Mouse (Mus musculus) intestine, embryonic 14.5 days (tissue): ENCODE measurements around the gene Stx17. TPM values are rescaled to one million over a fixed set of nuclear protein-coding genes. Genes with fewer than 3 reads are reported as not detected.

Experiments
- ATAC-seq: fragments of 200-750 bp; cut with Nextera tagmentation; replicated peaks from 2 replicates; pipeline ENCODE4 v1.8.0; 2017; ENCODE audit warnings: low read depth, moderate number of reproducible peaks, moderate TSS enrichment, moderate library complexity; ENCODE audit not compliant: low FRiP score, low TSS enrichment
- DNase-seq: peaks from one replicate; pipeline ENCODE4 v3.0.0-alpha.2; 2018; ENCODE audit warnings: low spot score
- H3K27ac ChIP-seq: fragments of 300-500 bp; sonication (generic); 2 replicates; pipeline ENCODE4 v1.5.1; 2014; ENCODE audit warnings: low read depth, mild to moderate bottlenecking, control low read depth
- H3K27me3 ChIP-seq: fragments of 300-500 bp; sonication (generic); replicated peaks from 2 replicates; pipeline ENCODE4 v1.6.1; 2014; ENCODE audit warnings: low read length, control low read depth; ENCODE audit not compliant: control insufficient read depth, insufficient read depth
- H3K36me3 ChIP-seq: fragments of 300-500 bp; sonication (generic); 2 replicates; pipeline ENCODE4 v1.6.1; 2014; ENCODE audit warnings: low read length, control low read depth; ENCODE audit not compliant: control insufficient read depth, insufficient read depth
- H3K4me1 ChIP-seq: fragments of 300-500 bp; sonication (generic); replicated peaks from 2 replicates; pipeline ENCODE4 v1.6.1; 2014; ENCODE audit warnings: low read length, control low read depth, mixed read lengths; ENCODE audit not compliant: control insufficient read depth, insufficient read depth
- H3K4me2 ChIP-seq: fragments of 300-500 bp; sonication (generic); 2 replicates; pipeline ENCODE4 v1.6.1; 2014; ENCODE audit warnings: low read length
- H3K4me3 ChIP-seq: fragments of 300-500 bp; sonication (generic); 2 replicates; pipeline ENCODE4 v1.5.1; 2014; ENCODE audit warnings: low read depth, low read length, control low read depth, mixed read lengths
- H3K9ac ChIP-seq: fragments of 300-500 bp; sonication (generic); 2 replicates; pipeline ENCODE4 v1.6.1; 2014; ENCODE audit warnings: mild to moderate bottlenecking, low read length
- H3K9me3 ChIP-seq: fragments of 300-500 bp; sonication (generic); 2 replicates; pipeline ENCODE4 v1.6.1; 2016; ENCODE audit warnings: low read length, control low read depth; ENCODE audit not compliant: control insufficient read depth
- WGBS: fragments of 180-500 bp; shearing (Covaris S2); extraction: QIAGEN DNeasy Blood & Tissue Kit; methylation state at CpG from one replicate; pipeline ENCODE4 v1.1.7; 2014; 5-methylcytosine and 5-hydroxymethylcytosine counted together
- polyA plus RNA-seq: library from polyadenylated mRNA; unstranded; fragments of >200 nt; fragmentation: Nextera tagmentation; extraction: Ambion mirVana; gene quantifications from 2 replicates; pipeline ENCODE4 v1.2.1, GENCODE M21; 2014

Stx17 gene
- polyA plus RNA-seq, 1 experiment from 2014 or later, result 26.8 TPM

DNA sequence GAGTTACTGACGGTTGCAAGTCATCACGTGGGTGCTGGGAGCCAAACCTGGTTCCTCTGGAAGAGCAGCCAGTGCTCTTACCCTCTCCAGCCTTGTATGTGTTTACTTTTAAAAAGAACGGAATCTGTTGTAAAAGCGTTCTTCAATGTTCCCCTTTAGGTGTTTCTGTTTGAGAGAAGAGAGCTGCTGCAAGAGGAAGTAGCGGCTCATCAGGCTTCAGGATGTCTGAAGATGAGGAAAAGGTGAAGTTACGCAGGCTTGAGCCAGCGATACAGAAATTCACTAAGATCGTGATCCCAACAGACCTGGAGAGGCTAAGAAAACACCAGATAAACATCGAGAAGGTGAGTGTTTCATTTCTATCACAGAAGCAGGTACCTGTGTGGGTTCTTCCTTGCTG lies 6.9 kb downstream of the Stx17 start:
- Histone ChIP-seq H3K9me3 (no peaks in the 10 kb centered on the region), H3K4me3 (no peak overlapping the region), H3K27ac (no peak overlapping the region), H3K36me3 (peaks cover 18% of the 10 kb centered on the region), H3K9ac (no peak overlapping the region), H3K4me1 (no peaks in the 10 kb centered on the region), H3K4me2 (no peak overlapping the region), H3K27me3 (no peaks in the 10 kb centered on the region)
- ATAC-seq (no peak), DNase-seq (no peak)
- WGBS, result 89% methylated on average over 9 of the region's 9 CpGs

DNA sequence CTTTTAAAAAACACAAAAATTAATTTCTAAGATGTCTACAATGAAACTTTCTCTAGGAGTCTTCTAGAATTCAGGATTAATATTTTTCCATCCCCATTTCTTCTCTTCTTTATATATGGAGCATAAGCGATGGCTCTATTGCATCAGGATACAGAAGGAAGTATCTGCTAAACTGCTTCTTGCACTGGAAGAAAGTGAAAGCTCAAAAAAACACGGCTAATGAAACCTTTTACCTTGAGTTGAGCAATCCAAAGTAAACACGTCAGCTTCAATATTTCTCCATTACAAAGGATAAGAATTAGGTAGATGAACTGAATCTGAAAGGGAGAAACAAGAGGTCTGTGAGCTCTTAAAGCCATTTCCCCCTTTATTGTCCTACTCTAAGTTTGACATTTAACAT lies 8.0 kb downstream of the Stx17 start:
- no peak for ATAC-seq
- H3K9me3 ChIP-seq, result no peaks in the 10 kb centered on the region
- no peak overlapping the region for H3K9ac ChIP-seq
- no peaks in the 10 kb centered on the region for H3K4me1 ChIP-seq
- no peak overlapping the region for H3K4me2 ChIP-seq
- H3K27me3 ChIP-seq, result no peaks in the 10 kb centered on the region
- H3K36me3 ChIP-seq, result peaks cover 20% of the 10 kb centered on the region
- no peak overlapping the region for H3K27ac ChIP-seq
- WGBS, result 81% methylated on average over 3 of the region's 3 CpGs
- DNase-seq, result no peak
- no peak overlapping the region for H3K4me3 ChIP-seq

DNA sequence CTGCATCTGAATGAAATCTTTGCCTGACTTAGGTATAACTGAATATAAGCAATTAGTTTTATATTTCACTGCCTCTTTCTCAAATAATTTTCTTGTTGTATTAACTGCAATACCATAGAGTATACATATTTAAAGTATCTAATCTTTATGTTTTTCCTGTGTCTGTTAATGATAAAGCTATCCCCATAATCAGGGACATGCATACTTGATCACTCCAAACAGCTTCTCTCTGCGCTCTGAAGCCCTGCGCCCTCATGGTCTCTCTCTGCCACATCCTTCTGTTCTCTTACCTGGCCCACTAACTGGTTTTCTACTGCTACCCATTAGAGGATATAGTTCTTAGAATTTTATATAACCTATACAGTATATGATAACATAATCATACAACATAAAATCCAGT lies 24.8 kb downstream of the Stx17 start:
- no peak overlapping the region for H3K27ac ChIP-seq
- no peak overlapping the region for H3K9ac ChIP-seq
- H3K4me1 ChIP-seq, result no peaks in the 10 kb centered on the region
- no peaks in the 10 kb centered on the region for H3K27me3 ChIP-seq
- H3K4me3 ChIP-seq, result no peak overlapping the region
- DNase-seq (no peak), ATAC-seq (no peak)
- no peak overlapping the region for H3K4me2 ChIP-seq
- 92% methylated on average over 2 of the region's 2 CpGs for WGBS
- no peaks in the 10 kb centered on the region for H3K9me3 ChIP-seq
- H3K36me3 ChIP-seq, result no peaks in the 10 kb centered on the region; the same call in 1 of the 2 replicates

DNA sequence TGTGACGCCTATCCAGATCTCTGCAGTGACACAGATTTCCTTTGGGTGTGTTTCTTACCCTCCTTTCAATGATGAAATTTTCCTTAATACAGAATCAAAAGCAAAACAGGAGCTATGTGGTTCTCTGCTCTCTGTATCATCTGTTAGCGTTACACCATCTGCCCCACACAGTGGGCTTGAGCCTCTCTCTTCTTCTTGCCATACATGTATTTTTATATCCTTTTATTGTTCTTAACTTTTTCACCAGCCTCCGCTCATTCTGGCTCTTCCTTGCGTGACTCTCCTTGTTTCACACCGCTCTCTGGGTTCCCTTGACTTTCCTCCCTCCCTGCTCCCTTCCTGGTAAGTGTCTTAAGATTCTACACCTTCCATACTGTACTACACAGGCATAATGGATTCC lies 28.5 kb downstream of the Stx17 start:
- DNase-seq (no peak), ATAC-seq (no peak)
- Histone ChIP-seq H3K4me1 (no peaks in the 10 kb centered on the region), H3K4me3 (no peak overlapping the region), H3K27me3 (no peaks in the 10 kb centered on the region), H3K4me2 (no peak overlapping the region), H3K9me3 (no peaks in the 10 kb centered on the region), H3K36me3 (peaks cover 3% of the 10 kb centered on the region; the same call in 1 of the 2 replicates), H3K27ac (no peak overlapping the region), H3K9ac (no peak overlapping the region)
- 93% methylated on average over 5 of the region's 5 CpGs for WGBS

DNA sequence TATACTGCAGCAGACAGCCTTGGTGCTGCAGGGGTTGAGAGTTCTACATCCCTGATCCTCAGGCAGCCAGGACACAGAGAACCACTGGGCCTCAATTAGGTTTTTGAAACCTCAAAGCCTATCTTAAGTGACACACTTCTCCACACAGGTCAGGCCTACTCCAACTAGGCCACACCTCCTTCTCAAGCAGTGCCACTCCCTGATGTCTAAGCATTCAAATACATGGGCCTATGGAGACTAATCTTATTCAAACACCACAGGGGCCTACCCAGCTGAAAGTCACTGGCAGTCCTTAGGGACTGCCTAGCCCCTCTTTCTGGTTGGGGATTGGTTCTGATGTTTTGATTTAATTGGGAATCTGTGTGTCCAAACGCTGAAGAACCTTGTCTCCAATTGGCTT lies 31.1 kb downstream of the Stx17 start:
- Histone ChIP-seq H3K4me3 (no peak overlapping the region), H3K27me3 (no peaks in the 10 kb centered on the region), H3K27ac (no peak overlapping the region), H3K4me1 (no peaks in the 10 kb centered on the region), H3K36me3 (peaks cover 18% of the 10 kb centered on the region; the same call in 1 of the 2 replicates), H3K9ac (no peak overlapping the region), H3K4me2 (no peak overlapping the region), H3K9me3 (no peaks in the 10 kb centered on the region)
- ATAC-seq (no peak), DNase-seq (no peak)
- 69% methylated on average over 1 of the region's 1 CpGs for WGBS

GRCm38 (mm10) chr4:48160386-48160785 lies 35.7 kb downstream of the Stx17 start:
- Histone ChIP-seq H3K36me3 (peaks cover 25% of the 10 kb centered on the region; the same call in 1 of the 2 replicates), H3K4me3 (no peak overlapping the region), H3K4me1 (no peaks in the 10 kb centered on the region), H3K27ac (no peak overlapping the region), H3K9me3 (no peaks in the 10 kb centered on the region), H3K9ac (no peak overlapping the region), H3K4me2 (no peak overlapping the region), H3K27me3 (no peaks in the 10 kb centered on the region)
- ATAC-seq (no peak), DNase-seq (no peak)
- WGBS, result 83% methylated on average over 4 of the region's 4 CpGs

- H3K4me2 ChIP-seq, result no peak overlapping the region
- peaks cover 34% of the 10 kb centered on the region; the same call in 1 of the 2 replicates for H3K36me3 ChIP-seq
- no peak for DNase-seq
- H3K9me3 ChIP-seq, result no peaks in the 10 kb centered on the region
- no peaks in the 10 kb centered on the region for H3K27me3 ChIP-seq
- no peak overlapping the region for H3K9ac ChIP-seq
- 84% methylated on average over 5 of the region's 5 CpGs for WGBS
- H3K4me3 ChIP-seq, result no peak overlapping the region
- ATAC-seq, result no peak
- H3K27ac ChIP-seq, result no peak overlapping the region
- H3K4me1 ChIP-seq, result no peaks in the 10 kb centered on the region
These were observed 39.1 kb downstream of the Stx17 start for GRCm38 (mm10) chr4:48163851-48164250.

DNA sequence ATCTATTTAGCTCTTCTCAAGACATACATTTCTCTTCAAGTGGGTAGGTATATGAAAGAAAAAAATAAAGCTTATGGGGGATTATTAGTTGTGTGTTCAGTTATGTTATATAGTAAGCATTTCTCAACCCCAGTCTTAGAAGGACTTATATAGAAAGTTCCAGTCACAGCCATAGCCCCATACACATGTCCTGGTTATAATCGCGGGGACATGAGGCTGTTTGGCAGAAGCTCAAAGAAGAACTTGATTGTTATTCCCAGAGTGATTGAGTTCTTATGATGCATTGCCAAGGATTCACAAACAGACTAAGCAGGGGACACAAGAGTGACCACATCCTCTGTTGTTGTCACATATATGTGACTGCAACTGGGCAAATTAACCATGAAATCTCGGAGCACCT lies 51.0 kb downstream of the Stx17 start:
- no peaks in the 10 kb centered on the region for H3K4me1 ChIP-seq
- H3K9ac ChIP-seq, result no peak overlapping the region
- no peak overlapping the region for H3K4me2 ChIP-seq
- H3K4me3 ChIP-seq, result no peak overlapping the region
- DNase-seq, result no peak
- WGBS, result 95% methylated on average over 3 of the region's 3 CpGs
- H3K27ac ChIP-seq, result no peak overlapping the region
- no peaks in the 10 kb centered on the region for H3K27me3 ChIP-seq
- H3K36me3 ChIP-seq, result no peaks in the 10 kb centered on the region
- no peak for ATAC-seq
- no peaks in the 10 kb centered on the region for H3K9me3 ChIP-seq

GRCm38 (mm10) chr4:48180922-48181321 lies 56.2 kb downstream of the Stx17 start:
- Histone ChIP-seq H3K27ac (no peak overlapping the region), H3K9me3 (no peaks in the 10 kb centered on the region), H3K36me3 (peaks cover 23% of the 10 kb centered on the region), H3K4me3 (no peak overlapping the region), H3K9ac (no peak overlapping the region), H3K27me3 (no peaks in the 10 kb centered on the region), H3K4me1 (no peaks in the 10 kb centered on the region), H3K4me2 (no peak overlapping the region)
- DNase-seq (no peak), ATAC-seq (no peak)
- 35% methylated on average over 2 of the region's 2 CpGs for WGBS
